Mouse (Mus musculus): Measurements from ENCODE around the gene Actn3.

DNA sequence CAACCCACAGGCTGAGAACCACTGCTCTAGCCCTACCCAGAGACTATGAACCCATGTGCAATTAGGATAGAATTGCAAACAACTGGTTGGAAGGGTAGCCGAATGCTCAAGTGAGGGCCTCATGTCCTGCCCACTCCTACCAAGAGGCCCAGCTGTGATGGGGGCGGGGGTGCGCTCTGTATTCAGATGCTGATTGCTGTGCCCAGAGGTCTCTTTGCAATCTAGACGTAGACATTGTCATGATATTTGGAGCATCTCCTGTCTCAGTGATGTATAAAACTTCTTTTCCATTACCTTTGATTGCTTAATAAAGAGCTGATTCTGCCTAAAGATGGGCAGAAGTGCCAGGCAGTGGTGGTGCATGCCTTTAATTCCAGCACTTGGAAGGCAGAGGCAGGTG lies 27.9 kb downstream of the Actn3 start:
- TF ChIP-seq GATA1 (IDR thresholded peaks at IDR 0.05; ENCODE audit: borderline replicate concordance, low read length) (no peak), FLI1 (IDR thresholded peaks at IDR 0.05; ENCODE audit: low read length) (no peak)

All from megakaryocyte, embryonic 14.5 days (primary cell).